Mouse (Mus musculus) activated CD4-positive, CD25-positive, alpha-beta regulatory T cell, adult 9 weeks (primary cell): ENCODE measurements around the gene Sgce. TPM values are rescaled to one million over a fixed set of nuclear protein-coding genes. Genes with fewer than 3 reads are reported as not detected.

Experiments
- polyA plus RNA-seq: library from polyadenylated mRNA; unstranded; fragments of 100-300 nt; shearing (Covaris generic); gene quantifications from one replicate; pipeline ENCODE4 v1.2.1, GENCODE M21; 2017

The Sgce gene
- not detected for polyA plus RNA-seq

DNA sequence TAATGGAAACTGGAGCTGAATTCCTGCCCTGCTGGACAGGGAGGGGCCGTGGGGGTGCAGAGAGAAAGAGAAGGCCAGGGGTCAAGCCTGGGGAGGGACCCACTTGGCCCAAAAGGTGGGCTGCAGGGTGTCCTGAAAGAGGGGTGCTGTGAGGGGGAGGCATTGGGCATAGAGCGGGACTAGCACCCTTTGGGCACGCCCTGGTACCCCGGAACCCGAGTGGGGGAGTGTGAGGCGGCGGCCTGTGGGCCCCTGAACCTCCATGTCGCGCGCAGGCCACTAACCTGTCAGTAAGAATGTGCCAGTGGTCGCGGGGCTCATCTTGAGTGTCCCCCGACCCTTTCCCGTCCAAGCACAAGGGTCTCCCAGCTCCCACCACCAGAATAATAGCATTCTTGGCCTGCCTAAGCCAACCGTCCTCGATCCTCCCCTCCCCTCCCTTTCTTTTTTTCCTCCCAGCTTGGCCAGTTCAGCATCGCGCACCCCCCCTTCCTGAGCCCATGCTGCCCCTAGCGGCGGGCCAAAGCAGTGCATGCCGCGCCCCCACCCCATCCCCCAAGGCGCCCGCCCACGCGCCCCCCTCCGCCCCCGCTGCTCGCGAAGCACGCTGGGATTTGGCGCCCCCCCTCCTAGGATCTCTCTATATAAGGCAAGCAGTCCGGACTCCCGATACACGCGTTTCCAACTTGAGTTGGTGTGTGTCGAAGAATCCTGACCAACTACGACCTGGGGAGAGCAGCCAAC, at the start of gene Sgce, which contains the start of gene Peg10:
Sgce (minus strand) TSS at position 512 of the 744 bp plus-strand sequence.
Peg10 (plus strand) TSS at position 611 of the 744 bp plus-strand sequence.

Other genes starting within 250 kb of the Sgce start
- gene Col1a2, start 242.4 kb downstream of the Sgce start, polyA plus RNA-seq = 0.45 TPM
- gene Casd1, start 146.4 kb downstream of the Sgce start, polyA plus RNA-seq = 4.6 TPM
- gene Peg10, start 99 bp upstream of the Sgce start, polyA plus RNA-seq = not detected
- 0.02 TPM for gene Ppp1r9a, start 155.7 kb upstream of the Sgce start, polyA plus RNA-seq